Mouse (Mus musculus): ENCODE measurements around the gene Vasn. TPM values are rescaled to one million over a fixed set of nuclear protein-coding genes. Genes with fewer than 3 reads are reported as not detected.

Gene Vasn
- total RNA-seq, 2 experiments from 2014 or later: 2.6 to 3.2 TPM

Other genes with a start within 250 kb of the Vasn start
- gene Adcy9, start 219.4 kb upstream of the Vasn start, total RNA-seq (2021): 10 to 100 TPM; 21.1 to 22.3 TPM
- 10 to 100 TPM; 34.2 to 41.4 TPM for gene Srl, start 98.1 kb upstream of the Vasn start, total RNA-seq (2021)
- 10 to 100 TPM; 13.0 to 13.4 TPM for gene Tfap4, start 80.1 kb upstream of the Vasn start, total RNA-seq (2021)
- gene Glis2, start 45.2 kb upstream of the Vasn start, total RNA-seq (2021): 10 to 100 TPM; 29.0 to 32.8 TPM
- 10 to 100 TPM; 76.7 to 85.7 TPM for gene Pam16, start 15.0 kb upstream of the Vasn start, total RNA-seq (2021)
- gene Dnaja3, start within 50 bp of the Vasn start, total RNA-seq (2021): 10 to 100 TPM; 40.0 to 40.2 TPM
- gene Coro7, start 39.8 kb downstream of the Vasn start, total RNA-seq (2021): 100 to 1,000 TPM in 1 of 2 experiments, 10 to 100 TPM in 1; 99.4 to 104 TPM
- 10 to 100 TPM; 26.6 to 28.8 TPM for gene Nmral1, start 79.4 kb downstream of the Vasn start, total RNA-seq (2021)
- 10 to 100 TPM; 70.2 to 70.8 TPM for gene Hmox2, start 86.4 kb downstream of the Vasn start, total RNA-seq (2021)
- 10 to 100 TPM; 89.0 to 93.5 TPM for gene Cdip1, start 150.4 kb downstream of the Vasn start, total RNA-seq (2021)
- not detected for gene 4930562C15Rik, start 195.5 kb downstream of the Vasn start, total RNA-seq (2021)
- 10 to 100 TPM; 58.5 to 59.1 TPM for gene Ubald1, start 240.4 kb downstream of the Vasn start, total RNA-seq (2021)
- gene Mgrn1, start 246.3 kb downstream of the Vasn start, total RNA-seq (2021): 100 to 1,000 TPM; 152 to 163 TPM

All from left cerebral cortex, postnatal 4 days (tissue).